Mouse (Mus musculus) olfactory bulb, adult 2 months (tissue): ENCODE measurements at regions not wholly inside any gene's neighbourhood (a gene's known extent, or its start where the extent isn't known, plus 50 kb on each side); places are given as distances from the start of the nearest gene placed in this dataset.

Experiments
- CTCF ChIP-seq: fragments of 200-500 bp; IDR thresholded peaks from 2 replicates; pipeline ENCODE4 v1.5.1; 2012; ENCODE audit warnings: low read depth, mild to moderate bottlenecking, low read length, moderate library complexity; ENCODE audit not compliant: insufficient read depth
- POLR2A ChIP-seq: fragments of 200-500 bp; IDR thresholded peaks from 2 replicates; pipeline ENCODE4 v1.6.1; 2012; ENCODE audit warnings: mild to moderate bottlenecking, low read depth, low read length, moderate library complexity; ENCODE audit not compliant: insufficient read depth

DNA sequence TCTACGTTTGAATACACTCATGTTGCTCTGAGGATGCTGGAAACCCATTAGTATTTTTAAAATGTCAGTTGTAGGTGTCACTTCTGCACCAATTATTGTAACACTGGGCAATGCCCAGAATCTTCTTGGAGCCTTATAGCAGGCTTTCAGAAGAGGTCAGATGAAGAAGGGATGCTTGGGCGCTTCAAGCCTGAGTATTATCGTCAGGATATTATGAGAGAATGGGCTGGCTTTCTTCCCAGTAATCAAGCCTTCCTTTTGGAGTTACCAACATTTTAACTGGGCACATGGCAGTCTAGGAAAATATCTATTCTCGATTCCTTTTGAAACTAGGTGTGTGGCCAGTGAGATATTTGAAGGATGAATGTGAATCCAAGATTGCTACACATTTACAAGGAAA, 77.0 kb upstream of the Cacna1e start:
- TF ChIP-seq CTCF (no peak), POLR2A (no peak)
